Mouse (Mus musculus) cerebellum, adult 11 months (tissue): Measurements from ENCODE around the gene Gnb1.
"Not testable (repeated sequence)": the region's sequence is repeated elsewhere in the genome, so short reads cannot be mapped to it uniquely, and the experiment has no call there.

Source experiments
- DNase-seq: peaks from one replicate; pipeline ENCODE4 v3.0.0; 2022

Gene Gnb1

DNA sequence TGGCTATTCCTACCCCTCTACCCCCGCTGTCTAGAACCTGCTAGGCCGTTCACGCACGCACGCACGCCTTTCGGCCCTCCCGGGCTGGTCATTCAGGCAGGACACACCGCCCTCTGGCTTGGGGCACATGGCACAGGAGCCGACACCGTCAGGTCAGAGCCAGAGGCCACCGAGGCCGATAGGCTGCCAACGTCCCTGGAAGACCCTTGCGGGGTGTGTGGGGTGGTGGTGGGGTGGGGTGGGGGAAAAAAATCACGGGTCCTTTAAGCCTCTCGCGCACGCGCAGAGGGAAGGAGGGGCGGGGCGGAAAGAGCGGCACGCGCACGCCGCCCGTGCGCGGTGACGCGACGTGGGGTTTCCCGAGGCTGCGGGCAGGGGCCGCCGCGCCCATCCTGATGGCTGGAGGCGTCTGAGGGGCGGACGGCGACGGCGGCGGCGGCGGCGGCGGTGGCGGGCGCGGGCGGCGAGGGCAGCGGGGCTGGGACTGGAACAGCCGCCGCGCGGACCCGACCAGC lies at the start of gene Gnb1:
Gnb1 (plus strand) TSS at position 372 of the 515 bp plus-strand sequence.
- peak; percentile 93 for DNase-seq

DNA sequence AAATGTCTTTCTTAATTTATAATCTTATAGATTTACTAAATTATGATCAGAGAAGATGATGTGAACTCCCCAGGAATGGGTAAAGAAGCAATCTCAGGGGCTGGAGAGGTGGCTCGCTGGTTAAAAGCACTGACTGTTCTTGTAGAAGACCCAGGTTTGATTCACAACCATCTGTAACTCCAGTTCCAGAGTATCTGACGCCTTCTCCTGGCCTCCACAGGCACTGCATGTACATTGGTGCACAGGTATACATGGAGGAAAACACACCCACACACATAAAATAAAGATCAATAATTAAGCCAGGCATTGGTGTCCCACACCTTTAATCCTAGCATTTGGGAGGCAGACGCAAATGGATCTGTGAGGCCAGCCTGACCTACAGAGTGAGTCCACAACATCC lies 48.4 kb upstream of the Gnb1 start:
- DNase-seq, result no peak

DNA sequence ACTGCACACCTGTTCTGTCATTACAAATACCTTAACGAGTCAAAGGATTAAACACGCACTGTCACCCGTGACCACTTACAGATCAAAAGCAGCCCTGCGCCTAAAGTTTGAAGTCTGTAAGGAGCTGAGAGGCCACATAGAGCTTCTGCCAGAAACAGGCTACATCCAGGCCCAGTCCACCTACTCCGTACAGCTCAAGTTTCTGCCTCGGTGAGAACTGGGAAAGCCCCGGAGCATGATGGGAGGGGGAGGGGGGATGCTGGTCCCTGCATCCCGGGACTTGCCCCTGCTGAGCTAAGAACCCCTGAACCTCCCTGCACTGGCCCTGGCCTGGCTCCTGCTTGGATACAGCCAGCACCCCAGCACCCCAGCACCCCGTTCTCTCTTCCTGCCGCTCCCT lies 39.6 kb upstream of the Gnb1 start:
- DNase-seq, result no peak

DNA sequence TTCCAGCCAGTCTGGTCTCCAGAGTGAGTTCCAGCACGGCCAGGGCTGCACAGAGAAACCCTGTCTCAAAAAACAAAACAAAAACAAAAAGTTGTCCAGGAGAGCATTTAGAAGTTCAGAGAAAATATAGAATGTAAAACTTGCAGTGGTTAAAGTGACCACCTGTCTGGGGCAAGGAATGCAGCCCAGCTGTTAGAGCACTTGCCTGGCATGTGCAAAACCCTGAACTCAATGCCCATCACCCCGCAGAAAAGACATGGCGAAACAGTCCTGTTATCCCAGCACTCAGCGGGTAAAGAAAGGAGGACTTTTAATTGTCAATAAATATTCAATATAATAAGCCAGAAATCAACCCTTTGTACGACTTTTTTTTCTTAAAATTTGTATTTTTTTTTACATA lies 32.6 kb upstream of the Gnb1 start:
- DNase-seq, result no peak

DNA sequence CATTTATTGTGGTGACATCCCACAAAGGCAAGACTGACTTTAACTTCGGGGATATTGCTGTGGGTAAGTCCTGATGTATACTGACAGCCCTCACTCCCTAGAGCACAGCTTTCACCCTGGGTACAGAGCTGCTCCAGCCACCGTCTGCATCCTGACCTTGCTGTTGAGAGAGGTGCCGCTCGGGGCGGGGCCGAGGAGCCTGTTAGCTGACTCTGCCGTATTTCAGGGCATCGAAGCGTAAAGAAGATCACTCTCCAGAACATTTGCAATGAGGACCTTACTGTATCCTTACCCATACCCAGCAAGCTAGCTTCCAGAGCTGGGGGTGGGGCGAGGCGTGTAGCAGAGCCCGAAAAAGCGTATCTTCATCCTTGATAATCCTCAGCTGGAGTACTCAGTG lies 28.1 kb upstream of the Gnb1 start:
- no peak for DNase-seq

DNA sequence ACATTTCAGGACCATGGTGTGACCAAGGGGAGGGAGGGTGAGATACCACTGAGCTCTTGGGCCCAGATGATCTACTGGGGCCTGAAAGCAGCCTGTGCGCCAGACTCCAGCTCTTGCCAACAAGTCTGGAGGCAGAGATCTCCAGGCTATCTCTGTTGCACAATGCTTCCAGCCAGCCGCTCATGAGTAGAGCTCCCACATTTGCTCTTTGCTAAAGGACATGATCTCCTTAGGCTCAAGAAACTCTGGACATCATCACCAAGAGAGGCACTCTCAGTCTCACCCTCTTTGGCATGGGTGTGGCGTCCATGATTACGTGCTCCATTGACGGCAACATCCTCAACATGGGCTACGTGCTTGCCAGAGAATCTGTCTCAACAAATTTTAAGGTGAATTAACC lies 27.6 kb upstream of the Gnb1 start:
- DNase-seq, result no peak

DNA sequence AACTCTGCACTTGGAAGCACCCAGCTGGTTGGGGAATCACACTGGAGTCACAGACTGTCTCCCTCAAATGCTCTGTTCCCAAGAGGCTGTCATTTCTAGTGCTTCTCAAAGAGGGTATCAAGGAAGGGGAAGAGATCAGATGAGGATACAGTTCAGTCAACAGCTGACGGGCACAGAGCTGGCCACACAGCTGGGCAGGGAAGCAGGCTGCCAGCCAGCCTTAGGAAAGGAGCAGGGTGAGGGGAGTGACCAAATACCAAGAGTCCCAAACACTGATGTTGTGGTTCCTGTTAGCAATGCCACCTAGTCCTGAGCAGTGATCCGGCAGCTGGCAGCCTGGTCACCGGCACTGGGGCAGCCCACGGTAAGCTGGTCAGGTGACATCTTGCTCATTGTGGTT lies 27.1 kb upstream of the Gnb1 start:
- DNase-seq, result no peak

DNA sequence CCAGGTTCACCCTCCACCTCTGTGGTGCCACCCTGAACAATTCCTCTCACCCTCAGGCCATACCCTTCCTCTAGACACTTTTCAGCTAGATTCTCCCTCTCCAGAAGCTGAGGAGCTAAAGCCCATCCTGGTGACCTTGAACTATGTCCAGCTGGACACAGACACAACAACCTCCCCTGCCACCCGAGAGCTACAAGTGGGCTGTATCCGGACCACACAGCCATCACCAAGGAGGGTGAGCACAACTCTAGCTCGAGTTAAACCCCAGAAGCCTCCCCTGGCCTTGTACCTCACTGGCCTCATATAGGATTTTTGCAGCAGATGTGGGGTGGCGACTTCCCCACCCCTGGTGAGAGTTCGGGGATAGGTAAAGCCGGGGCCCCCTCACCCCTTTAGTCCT lies 25.6 kb upstream of the Gnb1 start:
- DNase-seq, result no peak

DNA sequence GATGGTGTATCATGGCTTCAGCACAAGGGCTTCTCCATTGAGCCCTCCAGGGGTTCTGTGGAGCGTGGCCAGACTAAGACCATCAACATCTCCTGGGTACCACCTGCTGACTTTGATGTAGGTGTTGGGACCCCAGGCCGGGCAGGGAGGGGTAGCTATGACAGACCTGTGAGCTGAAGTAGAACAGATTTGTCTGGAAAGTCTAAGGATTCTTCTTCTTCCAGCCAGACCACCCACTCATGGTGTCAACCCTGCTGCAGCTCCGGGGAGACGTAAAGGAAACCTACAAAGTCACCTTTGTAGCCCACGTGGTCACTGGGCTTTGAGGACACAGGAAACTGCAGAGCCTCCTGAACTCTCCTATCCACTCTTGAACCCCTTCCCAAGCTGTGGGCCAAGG lies 25.1 kb upstream of the Gnb1 start:
- no peak for DNase-seq

DNA sequence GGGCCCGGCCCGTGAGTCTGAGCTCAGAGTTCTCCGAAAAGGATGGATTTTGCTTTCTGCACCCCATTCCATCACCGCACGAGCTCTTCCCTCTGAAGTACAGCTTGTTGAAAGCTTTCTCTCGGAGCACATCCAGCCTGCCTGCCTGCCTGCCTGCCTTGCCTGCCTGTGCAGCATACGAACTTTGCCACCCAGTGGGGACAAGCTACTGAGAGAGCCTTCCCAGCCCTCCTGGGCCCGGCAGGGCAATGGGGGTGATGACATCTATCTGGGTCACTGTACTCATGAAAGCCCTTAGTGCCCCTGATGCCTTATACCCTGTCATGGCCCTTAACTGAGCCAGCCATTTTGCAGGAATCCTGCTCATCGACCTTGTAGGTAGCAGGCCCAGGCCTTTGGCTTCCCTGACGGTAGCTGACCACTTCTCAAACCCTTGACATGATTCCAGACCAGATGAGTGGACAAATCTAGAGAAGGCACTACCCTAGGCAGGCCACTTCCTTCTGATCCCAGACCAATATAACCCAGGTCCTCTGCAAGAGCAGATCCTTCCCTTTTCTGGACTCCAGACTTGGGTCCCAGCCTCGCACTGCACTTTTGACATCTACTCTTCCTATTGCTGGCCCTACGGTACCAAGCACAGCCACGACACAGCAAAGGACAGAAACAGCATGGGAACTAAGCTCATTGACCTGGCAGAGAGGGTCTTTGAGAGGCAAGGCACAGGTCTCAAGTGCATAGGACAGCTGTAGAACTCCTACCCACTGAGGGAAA lies 23.7 kb upstream of the Gnb1 start:
- DNase-seq, result no peak

DNA sequence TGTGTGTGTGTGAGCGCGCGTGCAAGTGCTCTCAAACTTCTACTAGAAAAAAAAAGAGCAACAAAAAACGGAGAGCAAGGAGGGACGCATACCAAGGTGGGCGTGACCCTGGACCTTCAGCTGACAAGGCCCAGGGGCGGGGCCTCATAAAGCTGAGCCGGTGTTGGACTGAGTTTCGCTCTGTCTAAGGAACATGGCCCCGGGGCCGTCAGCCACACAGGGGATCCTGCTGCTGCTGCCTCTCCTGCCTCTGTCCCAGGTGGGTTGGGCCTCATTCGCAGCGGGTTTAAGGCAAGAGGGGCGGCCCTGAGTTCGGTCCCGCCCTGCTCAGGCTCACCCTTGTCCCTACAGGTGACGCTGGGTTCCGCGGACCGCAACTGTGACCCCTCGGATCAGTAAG lies 22.2 kb upstream of the Gnb1 start, which contains the start of gene Tmem52:
Tmem52 (plus strand) TSS at position 163 of the 400 bp plus-strand sequence.
- DNase-seq, result no peak

DNA sequence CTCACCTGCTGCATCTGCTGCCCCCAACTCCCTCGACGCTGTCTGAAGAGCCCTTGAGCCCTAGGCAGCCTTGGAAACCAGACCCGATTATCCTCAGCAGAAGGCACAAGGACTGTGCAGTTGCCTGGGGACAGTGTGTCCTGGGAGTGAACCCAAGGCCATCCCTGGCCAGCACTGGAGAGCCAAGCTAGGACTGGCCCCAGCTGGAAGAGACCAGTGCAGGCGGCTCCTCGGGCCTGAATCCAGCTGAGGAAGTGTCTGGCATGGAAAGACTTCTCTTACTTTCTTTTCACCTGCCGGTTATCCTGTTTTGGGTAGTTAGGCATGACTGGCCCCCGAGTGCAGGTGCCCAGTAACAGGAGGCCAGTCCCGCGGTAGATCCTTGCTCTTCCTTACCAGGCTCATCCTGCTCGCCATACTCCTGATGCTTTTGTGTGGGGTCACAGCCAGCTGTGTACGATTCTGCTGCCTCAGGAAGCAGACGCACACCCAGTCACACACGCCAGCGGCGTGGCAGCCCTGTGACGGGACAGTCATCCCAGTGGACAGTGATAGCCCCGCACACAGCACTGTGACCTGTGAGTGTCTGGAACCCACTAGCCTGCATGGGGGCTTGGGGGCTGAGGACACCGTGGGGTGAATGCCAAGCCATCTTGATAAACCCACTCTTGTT lies 21.4 kb upstream of the Gnb1 start:
- no peak for DNase-seq

DNA sequence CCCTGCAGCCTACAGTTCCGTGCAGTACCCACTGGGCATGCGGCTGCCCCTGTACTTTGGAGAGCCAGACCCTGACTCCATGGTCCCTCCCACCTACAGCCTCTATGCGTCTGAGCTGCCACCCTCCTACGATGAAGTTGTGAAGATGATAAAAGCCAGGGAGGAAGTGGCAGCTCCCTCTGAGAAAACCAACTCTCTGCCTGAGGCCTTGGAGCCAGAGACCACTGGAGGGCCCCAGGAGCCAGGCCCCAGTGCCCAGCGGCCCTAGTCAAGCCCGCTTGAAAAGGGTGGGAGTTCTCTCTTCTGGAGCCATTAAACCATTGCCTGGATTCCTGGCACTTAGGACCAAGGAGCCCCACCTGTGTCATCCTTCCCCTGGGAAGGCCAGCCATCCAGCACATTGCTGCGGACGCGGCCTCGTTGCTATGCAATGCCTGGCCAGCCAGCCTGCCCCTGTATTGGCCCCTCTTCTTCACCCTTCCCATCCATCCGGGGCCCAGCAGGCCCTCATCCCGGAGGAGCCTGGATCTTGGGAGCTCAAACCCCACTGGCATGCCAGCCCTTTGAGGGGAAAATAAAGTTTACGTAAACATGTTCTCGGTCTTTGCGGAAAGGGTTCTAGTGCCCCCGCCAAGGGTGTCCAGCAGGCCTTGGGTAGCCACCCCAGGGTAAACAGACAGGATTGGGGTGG lies 20.8 kb upstream of the Gnb1 start:
- DNase-seq, result no peak

DNA sequence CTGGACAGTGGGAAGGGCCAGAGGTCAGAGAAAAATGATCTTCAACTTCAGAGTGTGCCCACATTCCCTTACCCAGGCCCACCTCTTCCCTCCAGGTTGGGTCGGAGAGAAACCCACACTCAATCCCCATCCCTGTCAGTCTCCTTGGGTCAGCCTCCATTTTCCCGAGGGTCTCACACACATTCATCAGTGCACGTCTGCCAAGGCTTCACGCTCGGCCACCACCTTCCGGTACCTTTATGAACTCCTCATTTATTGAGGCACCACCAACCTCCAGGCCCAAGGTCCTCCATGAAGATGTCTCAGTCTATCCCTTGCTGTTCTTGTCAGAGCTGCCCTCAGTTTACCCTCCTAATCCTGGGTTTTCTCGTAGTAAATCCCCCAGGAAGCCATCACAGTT lies 20.2 kb upstream of the Gnb1 start:
- no peak for DNase-seq

DNA sequence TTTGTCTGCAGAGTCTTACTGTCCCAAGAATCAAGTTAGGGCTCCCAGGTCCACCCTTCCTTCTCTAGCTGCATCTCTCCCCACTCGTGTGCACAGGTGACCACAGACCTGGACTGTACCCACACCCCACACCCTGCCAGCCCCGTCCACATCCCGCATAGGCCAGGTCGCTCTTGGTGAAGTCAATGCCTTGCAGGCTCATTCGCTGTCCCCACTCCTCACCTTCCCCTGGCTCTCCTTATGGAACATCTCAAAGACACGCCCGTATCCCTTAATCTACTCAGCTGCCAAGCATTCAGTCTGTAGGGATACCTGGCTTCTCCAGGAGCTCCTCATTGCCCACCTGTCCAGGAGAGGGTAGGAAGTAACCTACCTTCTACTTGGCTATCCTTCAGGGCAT lies 19.8 kb upstream of the Gnb1 start:
- no peak for DNase-seq

DNA sequence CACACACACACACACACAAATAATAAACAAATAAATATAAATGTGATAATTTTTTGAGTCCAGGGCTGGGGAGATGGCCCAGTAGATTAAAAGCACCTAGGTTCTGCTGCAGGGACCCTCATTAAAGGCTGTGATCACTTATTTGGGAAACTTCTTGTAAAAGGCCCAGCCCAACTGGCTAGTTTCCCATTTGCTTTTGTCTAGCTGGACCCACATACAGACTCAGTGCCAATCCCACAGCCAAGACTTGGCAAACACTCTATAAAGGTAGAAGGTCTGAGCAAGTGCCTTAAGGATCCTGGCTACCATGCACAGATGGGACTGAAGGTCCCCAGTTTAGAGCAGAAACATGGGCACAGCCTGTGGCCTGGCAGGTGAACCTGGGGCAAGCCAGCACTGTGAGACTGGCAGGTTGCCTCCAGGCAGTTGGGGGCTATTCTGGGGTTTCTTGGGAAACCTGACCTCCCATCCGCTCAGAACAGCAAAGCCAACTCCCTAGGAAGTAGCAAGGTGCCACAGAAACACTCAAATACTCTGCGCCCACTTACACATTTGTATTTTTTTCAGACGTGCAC lies 18.4 kb upstream of the Gnb1 start:
- DNase-seq, result peak; percentile 71

DNA sequence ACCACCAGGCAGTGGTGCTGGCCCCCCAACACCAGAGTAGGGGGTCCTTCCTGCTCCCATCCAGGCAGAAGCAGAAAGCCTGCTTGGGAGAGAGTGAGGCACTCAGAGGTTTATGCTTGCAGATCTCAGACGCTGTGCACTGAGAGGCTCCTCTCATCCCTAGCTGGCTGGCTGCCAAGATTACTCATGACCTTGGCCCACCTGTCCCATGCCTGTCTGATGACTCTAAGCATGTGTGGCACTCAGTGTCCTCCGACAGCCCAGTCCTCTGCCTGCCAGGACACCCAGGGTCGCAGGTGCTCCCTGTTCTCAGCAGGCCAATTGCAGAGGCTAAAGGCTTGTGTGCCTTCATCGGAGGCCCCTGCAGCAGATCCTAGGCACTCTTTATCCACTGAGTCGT lies 17.8 kb upstream of the Gnb1 start:
- DNase-seq, result peak; percentile 74

DNA sequence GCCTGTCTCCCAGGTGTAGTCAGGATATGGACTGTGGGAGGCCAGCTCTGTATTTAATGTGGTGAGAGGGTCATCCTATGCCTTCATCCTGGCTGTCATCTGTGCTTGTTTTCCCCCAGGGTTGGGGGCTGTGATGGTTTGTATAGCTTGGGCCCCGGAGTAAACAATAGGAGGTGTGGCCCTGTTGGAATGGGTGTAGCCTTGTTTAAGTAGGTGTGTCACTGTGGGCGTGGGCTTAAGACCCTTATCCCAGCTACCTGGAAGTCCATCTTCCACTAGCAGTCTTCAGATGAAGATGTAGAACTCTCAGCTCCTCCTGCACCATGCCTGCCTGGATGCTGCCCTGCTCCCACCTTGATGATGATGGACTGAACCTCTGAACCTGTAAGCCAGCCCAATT lies 17.4 kb upstream of the Gnb1 start:
- DNase-seq, result not testable (repeated sequence)

DNA sequence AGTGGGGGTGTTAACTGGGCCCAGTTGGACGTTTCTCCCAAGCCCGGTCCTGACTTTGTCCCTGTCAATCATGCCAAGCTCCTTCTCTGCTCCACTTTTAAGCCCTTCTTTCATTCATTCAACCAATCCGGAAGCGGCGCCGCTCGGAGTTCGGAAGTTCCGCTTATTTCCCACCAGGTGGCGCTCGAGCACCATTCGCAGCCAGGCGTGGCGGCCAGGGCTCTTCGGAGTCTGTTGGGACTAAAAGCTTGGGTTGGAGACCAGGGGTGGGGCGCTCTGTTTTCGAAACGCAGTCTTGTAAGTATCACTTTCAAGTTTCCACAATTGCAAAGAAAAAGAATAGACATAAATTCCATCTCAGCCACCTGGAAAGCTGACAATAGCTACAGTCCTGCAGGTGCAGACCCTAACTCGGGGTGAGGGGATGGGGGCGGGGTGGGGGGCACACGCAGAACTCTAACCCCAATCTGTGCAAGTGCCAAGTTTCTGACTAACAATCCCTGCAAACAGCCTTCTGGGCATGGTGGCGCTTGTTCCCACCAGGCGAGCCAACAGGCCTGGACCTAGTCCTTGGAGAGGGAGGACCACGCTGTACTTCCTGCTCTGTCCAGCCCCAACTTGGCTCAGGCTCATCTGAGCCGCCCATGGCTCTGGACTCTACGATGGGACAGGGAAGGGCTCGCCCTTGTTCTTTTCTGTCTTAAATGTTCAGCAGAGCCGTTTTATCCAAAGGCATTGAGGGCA lies 9.6 kb upstream of the Gnb1 start:
- peak; percentile 75 for DNase-seq

DNA sequence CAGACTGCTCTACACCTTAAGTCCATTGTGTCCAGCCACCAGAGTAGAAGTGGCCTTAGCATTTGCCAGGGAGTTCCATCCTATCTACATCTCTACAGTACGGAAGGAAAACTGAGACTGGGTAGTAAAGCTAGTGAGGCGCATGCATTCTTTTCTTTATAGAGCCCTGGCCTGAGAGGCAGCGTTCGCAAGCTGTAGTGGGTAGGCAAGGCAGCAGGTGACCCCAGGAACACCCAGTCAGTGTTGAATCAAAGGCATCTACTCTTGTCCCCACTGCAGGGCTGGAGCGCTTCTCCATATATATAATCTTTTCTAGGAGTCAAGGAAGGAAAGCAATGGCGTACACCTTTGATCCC lies 9.1 kb upstream of the Gnb1 start:
- DNase-seq, result no peak

DNA sequence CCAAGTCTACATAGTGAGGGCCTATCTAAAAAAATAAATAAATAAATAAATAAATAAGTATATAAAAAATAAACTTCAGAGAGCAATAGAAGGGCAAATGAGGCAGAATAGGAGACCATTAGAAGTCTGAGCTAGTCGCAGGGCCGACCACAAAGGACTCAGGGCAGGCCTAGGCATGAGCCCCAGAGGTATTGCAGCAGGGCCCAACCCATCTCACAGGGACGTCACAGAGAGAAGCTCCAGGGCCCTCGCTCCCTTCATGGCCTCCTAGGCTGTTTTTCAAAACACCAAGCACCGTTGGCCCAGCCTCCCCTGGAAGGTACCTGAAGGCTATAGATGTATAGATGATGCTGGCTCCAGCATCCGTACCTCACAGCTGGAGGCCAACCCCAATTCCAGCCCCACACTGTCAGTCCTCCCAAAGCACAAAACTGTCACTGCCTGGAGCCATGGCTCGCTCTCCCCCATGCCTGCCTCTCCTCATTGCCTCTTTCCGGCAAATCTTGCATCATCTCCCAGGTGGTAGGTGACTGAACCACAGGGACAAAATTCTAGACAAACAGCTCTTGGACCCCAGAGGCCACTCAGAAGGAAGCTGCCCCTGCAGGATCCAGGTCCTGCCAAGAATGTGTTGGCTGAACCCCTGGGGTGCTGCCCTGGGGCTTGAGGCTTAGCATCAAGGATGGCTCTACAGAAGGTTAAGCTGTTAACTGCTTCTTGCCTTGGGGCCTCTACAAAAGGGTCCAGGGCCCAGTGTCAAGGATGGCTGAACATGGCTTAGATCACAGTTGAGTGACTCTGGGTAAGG lies 8.2 kb upstream of the Gnb1 start:
- DNase-seq, result no peak

DNA sequence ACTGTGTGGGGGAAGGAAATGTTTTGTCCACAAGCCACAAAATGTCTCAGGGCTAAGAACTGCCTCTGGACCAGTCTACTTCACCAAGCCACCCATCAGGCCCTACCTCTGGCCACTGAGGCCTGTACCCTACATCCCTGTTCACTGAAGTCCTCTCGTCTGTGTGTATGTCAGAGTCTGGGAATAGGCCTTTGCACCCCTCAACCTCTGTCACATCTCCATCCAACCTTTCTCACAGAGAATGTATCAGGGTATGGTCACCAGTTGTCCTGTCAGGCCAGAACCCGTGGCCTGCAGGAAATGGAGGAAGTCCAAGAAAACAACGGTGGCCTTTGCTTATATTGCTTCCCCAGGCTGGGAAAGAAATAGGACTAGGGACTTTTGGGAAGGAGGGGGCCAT lies 5.6 kb upstream of the Gnb1 start:
- DNase-seq, result no peak
